Mouse (Mus musculus) ES-E14 (cell line): Measurements from ENCODE around the gene Grsf1. TPM values are rescaled to one million over a fixed set of nuclear protein-coding genes. Genes with fewer than 3 reads are reported as not detected.

ENCODE experiments used
- DNase-seq: peaks from one replicate; pipeline ENCODE4 v3.0.0-alpha.2; 2013; ENCODE audit warnings: low read depth, low spot score
- H3K27ac ChIP-seq: 2 replicates; pipeline ENCODE4 v1.5.1; 2012; ENCODE audit warnings: low read depth, mild to moderate bottlenecking, low read length, moderate library complexity, mixed read lengths; ENCODE audit not compliant: poor library complexity, insufficient read depth, severe bottlenecking
- H3K36me3 ChIP-seq: 2 replicates; pipeline ENCODE4 v1.6.1; 2012; ENCODE audit warnings: mild to moderate bottlenecking, low read length, moderate library complexity, mixed read lengths; ENCODE audit not compliant: control insufficient read depth, poor library complexity, insufficient read depth, severe bottlenecking
- H3K4me1 ChIP-seq, 2 experiments: fragments of 150-350 bp in 1 of 2; sonication (generic) in 1 of 2; 2 replicates each; pipeline ENCODE4 v1.6.1; 2012; ENCODE audit warnings: low read length in 2 of 2, mild to moderate bottlenecking in 1 of 2, mixed read lengths in 1 of 2; ENCODE audit not compliant: control insufficient read depth in 2 of 2, insufficient read depth in 2 of 2, poor library complexity in 1 of 2
- H3K4me3 ChIP-seq, 2 experiments: fragments of 150-350 bp in 1 of 2; sonication (generic) in 1 of 2; 2 replicates each; pipeline ENCODE4 v1.5.1; 2012; ENCODE audit warnings: low read length in 2 of 2, low read depth in 1 of 2, mild to moderate bottlenecking in 1 of 2, mixed read lengths in 1 of 2; ENCODE audit not compliant: insufficient read depth in 1 of 2, poor library complexity in 1 of 2, severe bottlenecking in 1 of 2
- H3K9ac ChIP-seq: 2 replicates; pipeline ENCODE4 v1.6.1; 2012; ENCODE audit warnings: low read depth, mild to moderate bottlenecking, low read length, mixed read lengths; ENCODE audit not compliant: poor library complexity, insufficient read depth, severe bottlenecking
- H3K9me3 ChIP-seq: fragments of 150-350 bp; sonication (generic); 2 replicates; pipeline ENCODE4 v1.6.1; 2012; ENCODE audit warnings: low read depth, mild to moderate bottlenecking, low read length; ENCODE audit not compliant: control insufficient read depth, insufficient read depth
- CHD2 ChIP-seq: IDR thresholded peaks from 2 replicates; pipeline ENCODE4 v1.6.1; 2014; ENCODE audit warnings: mild to moderate bottlenecking, low read depth, low read length, inconsistent platforms
- HCFC1 ChIP-seq: IDR thresholded peaks from 2 replicates; pipeline ENCODE4 v1.6.1; 2012; ENCODE audit warnings: low read length, inconsistent platforms, borderline replicate concordance; ENCODE audit not compliant: insufficient read depth
- MAFK ChIP-seq: IDR thresholded peaks from 2 replicates; pipeline ENCODE4 v1.6.1; 2014; ENCODE audit warnings: mild to moderate bottlenecking, low read depth, low read length, inconsistent platforms; ENCODE audit not compliant: insufficient read depth
- ZC3H11A ChIP-seq: IDR thresholded peaks from 2 replicates; pipeline ENCODE4 v1.6.1; 2012; ENCODE audit warnings: low read depth, mild to moderate bottlenecking, inconsistent platforms, low read length, borderline replicate concordance
- ZNF384 ChIP-seq: IDR thresholded peaks from 2 replicates; pipeline ENCODE4 v1.6.1; 2012; ENCODE audit warnings: low read depth, low read length, inconsistent platforms
- in situ Hi-C, 2 experiments: fragments of 600-800 bp; cut with MboI; formaldehyde crosslinking; loops; one replicate each; pipeline ENCODE4 v1.15.1; 2025; ENCODE audit warnings: low sequenced_read_pairs in 2 of 2, inconsistent platforms in 1 of 2; ENCODE audit not compliant: unreplicated experiment in 2 of 2
- total RNA-seq: library from RNA; depleted of rRNA; stranded (reverse); fragments of 300-350 nt; gene quantifications from 2 replicates; pipeline ENCODE4 v1.2.3, GENCODE M21; 2012

Grsf1 gene
- total RNA-seq, 1 experiment = 54.2 TPM

DNA sequence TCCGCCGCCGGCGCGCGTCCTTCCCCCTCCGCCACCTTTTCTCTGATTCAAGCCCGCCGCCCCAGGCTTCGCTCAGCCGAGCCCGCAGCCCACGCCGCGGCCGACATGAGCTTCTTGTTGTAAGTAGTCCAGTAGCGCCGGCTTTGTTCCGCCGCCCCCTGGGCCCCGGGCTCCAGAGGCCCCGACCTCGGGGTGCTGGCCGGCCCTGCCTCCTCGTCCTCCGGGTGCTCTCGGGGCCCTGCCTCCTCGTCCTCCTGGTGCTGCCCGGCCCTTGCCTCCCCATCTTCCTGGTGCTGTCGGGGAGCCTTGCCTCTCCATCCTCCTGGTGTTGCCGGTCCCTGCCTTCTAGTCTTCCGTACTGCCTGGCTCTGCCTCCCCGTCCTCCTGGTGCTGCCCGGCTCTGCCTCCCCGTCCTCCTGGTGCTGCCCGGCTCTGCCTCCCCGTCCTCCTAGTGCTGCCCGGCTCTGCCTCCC is 45.1 kb upstream of the Grsf1 start:
- H3K36me3 ChIP-seq = no peaks in the 10 kb centered on the region
- in situ Hi-C loops = no loop called here
- no peak for DNase-seq
- H3K4me1 ChIP-seq = peaks cover 3 to 9% of the 10 kb centered on the region in 2 experiments; a peak in 2 of 4 replicates
- TF ChIP-seq ZC3H11A (no peak), CHD2 (no peak), ZNF384 (no peak), MAFK (no peak), HCFC1 (no peak)
- no peaks in the 10 kb centered on the region for H3K9me3 ChIP-seq
- no peak overlapping the region for H3K27ac ChIP-seq
- H3K4me3 ChIP-seq = peak overlapping the region; percentile 80 to 95
- H3K9ac ChIP-seq = peak overlapping the region; percentile 86

DNA sequence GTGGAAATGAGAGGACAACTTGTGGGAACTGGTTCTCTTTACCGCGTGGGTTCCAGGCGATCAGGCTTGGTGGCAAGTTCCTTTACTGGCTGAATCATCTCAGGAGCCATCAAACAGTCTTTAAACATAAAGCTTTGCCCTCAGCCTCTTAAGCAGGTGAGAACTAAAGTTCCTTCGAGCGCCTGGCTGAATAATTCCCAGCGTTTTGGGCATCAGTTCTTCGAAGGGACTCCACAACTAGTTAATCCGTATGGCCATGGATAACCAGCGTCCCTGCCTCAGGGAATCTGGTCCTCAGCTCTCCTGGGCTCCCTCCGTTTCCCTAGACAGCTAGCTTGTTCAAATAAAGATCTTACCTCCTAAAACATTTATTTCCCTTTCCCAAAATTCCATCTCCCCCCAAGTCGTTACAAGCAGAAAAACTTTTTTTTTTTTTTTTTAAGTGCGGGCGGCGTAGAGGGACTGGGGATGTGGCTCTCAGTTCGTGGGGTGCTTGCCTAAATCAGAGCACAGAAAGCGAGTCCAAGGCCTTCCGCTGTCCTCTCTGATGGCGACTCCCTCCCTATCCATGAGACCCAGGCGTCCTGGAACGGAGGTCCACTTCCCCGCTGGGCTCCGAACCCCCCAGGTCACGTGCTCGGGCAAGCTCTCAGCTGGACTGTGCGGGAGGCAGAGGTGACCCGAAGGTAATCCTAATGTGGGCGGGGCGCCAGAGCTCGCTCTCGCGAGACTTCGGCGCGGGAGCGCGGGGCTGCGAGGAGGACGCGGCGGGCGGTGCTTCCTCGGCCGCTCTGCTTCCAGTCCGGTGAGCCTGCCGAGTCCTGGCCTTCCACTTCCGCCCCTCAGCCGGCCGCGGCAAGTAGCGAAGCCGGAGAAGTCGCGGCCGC is 44.4 kb upstream of the Grsf1 start, which contains the start of gene Mob1b:
Gene Mob1b (plus strand): TSS at position 740 of the 887 bp plus-strand sequence.
- peaks cover 3 to 9% of the 10 kb centered on the region in 2 experiments; a peak in 2 of 4 replicates for H3K4me1 ChIP-seq
- peak within 1 kb of the TSS; percentile 90 for H3K9ac ChIP-seq
- H3K4me3 ChIP-seq = peak within 1 kb of the TSS; percentile 80 to 95
- H3K27ac ChIP-seq = no peak within 1 kb of the TSS; the same call in 1 of the 2 replicates
- in situ Hi-C loops = no loop called here
- H3K36me3 ChIP-seq = no peaks in the 10 kb centered on the region
- peak; percentile 51; the same call in 1 of the 2 replicates for TF ChIP-seq HCFC1
- TF ChIP-seq ZC3H11A = no peak
- TF ChIP-seq MAFK = no peak
- TF ChIP-seq ZNF384 = peak; percentile 88
- peak; percentile 96 for TF ChIP-seq CHD2
- DNase-seq = peak; percentile 85
- H3K9me3 ChIP-seq = no peaks in the 10 kb centered on the region

DNA sequence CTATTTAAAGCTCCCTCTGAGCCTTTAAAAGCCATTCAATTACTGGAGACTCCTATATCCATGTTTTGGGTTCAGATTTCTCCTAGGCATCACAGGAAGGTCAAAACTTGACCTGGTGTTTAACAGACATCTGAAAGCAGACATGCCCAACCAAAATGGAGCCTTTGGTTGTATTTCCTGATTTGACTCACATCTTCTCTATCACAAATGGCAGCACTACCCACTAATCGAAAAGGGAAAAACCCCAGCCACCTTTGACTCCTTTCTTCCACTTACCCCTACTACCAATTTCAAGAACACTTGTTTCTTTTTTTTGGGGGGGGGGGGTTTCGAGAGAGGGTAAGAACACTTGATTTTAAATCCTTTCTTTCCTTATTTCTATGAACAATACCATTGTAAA is 41.0 kb upstream of the Grsf1 start:
- DNase-seq = no peak
- no peak for TF ChIP-seq MAFK
- no peak for TF ChIP-seq ZC3H11A
- TF ChIP-seq ZNF384 = no peak
- no peak for TF ChIP-seq HCFC1
- TF ChIP-seq CHD2 = no peak
- H3K27ac ChIP-seq = no peak overlapping the region
- H3K4me3 ChIP-seq = no peak overlapping the region
- in situ Hi-C loops = no loop called here
- H3K9me3 ChIP-seq = no peaks in the 10 kb centered on the region
- no peak overlapping the region for H3K9ac ChIP-seq
- no peaks in the 10 kb centered on the region for H3K36me3 ChIP-seq
- H3K4me1 ChIP-seq = peaks cover 3 to 8% of the 10 kb centered on the region in 2 experiments; a peak in 2 of 4 replicates

DNA sequence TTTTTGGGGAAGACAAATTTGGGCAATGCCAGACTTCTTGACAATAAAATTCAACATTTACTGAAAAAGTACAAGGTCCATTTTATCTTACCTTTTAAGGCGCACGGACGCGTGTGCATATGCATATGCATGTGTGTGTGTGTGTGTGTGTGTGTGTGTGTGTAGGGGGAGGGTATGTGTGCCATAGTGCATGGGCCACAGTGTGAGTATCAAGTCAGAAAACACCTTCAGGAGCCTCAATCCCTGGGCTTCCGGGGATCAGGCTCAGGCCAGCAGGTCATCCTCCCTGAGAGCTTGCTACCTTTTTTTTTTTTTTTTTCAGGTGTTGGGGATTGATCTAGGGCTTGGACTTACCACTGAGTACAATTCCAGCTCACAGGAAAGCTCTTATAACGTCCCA is 36.4 kb upstream of the Grsf1 start:
- in situ Hi-C loops = no loop called here
- Histone ChIP-seq H3K9ac (no peak overlapping the region), H3K36me3 (0 out of 2 replicates have a peak, but pooled peaks cover 1% of the 10 kb centered on the region), H3K9me3 (no peaks in the 10 kb centered on the region), H3K4me1 (peaks cover 0 to 4% of the 10 kb centered on the region in 2 experiments; a peak in 1 of 4 replicates), H3K27ac (no peak overlapping the region), H3K4me3 (no peak overlapping the region)
- no peak for DNase-seq
- TF ChIP-seq ZNF384 (no peak), ZC3H11A (no peak), HCFC1 (no peak), CHD2 (no peak), MAFK (no peak)
